Mouse (Mus musculus) bone marrow macrophage, adult 2 months (primary cell): ENCODE data around the gene Lrba. TPM values are rescaled to one million over a fixed set of nuclear protein-coding genes. Genes with fewer than 3 reads are reported as not detected.

Experiments used
- H3K27ac ChIP-seq: 2 replicates; pipeline ENCODE4 v1.5.1; 2012; ENCODE audit warnings: low read depth, low read length; ENCODE audit not compliant: insufficient read depth
- H3K4me1 ChIP-seq: 2 replicates; pipeline ENCODE4 v1.6.1; 2012; ENCODE audit warnings: low read length; ENCODE audit not compliant: control insufficient read depth, insufficient read depth
- H3K4me3 ChIP-seq: 2 replicates; pipeline ENCODE4 v1.5.1; 2012; ENCODE audit warnings: mild to moderate bottlenecking, low read length, moderate library complexity; ENCODE audit not compliant: insufficient read depth
- CTCF ChIP-seq: IDR thresholded peaks from 2 replicates; pipeline ENCODE4 v1.5.1; 2012; ENCODE audit warnings: low read depth, mild to moderate bottlenecking, low read length, moderate library complexity
- POLR2A ChIP-seq: IDR thresholded peaks from 2 replicates; pipeline ENCODE4 v1.6.1; 2012; ENCODE audit warnings: mild to moderate bottlenecking, low read depth, low read length, borderline replicate concordance
- polyA plus RNA-seq: library from polyadenylated mRNA; stranded (reverse); fragments of >200 nt; gene quantifications from 2 replicates; pipeline ENCODE4 v1.2.4, GENCODE M21; 2012; ENCODE audit not compliant: missing spikeins, insufficient read depth, insufficient read length

The Lrba gene
- polyA plus RNA-seq, 1 experiment = 5.8 TPM

DNA sequence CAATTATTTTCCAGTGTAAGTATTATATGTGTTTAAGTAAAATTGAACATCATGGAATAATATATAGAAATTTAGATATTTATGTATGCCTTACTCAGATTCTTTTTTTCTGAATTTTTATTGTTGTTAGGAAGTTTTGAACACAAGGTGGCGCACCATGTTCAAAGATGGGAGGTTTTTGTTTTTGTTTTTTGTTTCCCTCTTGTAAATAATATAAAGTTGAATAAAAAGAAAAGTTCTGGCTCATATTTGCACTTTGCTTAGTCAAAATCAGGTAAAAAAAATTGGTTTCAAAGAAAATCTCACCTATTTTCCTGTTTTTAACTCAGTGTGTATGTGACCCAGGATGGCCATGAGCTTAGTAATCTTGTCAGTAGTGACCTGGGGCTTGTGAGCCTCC, 104.1 kb downstream of the Lrba start:
- no peak for TF ChIP-seq CTCF
- H3K4me3 ChIP-seq = no peak overlapping the region
- H3K4me1 ChIP-seq = no peaks in the 10 kb centered on the region
- no peak overlapping the region for H3K27ac ChIP-seq

DNA sequence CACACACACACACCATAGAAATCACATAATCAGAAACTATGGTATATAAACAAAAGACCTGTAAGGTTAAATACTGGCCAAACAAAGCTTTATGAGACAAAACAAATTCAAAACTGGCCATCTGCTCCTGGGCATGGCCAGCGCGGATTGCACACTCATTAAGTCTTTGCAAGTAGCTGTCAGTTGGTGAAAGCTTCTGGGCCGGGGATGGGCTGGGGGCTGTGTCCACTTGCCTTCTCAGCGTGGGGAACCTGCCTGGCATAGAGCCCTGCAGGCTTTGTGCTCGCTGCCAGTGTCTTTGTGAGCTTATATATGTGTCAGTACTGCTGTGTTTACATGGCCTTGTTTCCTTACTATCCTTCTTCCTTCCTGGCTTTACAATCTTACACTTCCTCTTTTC, 118.8 kb downstream of the Lrba start:
- no peak for TF ChIP-seq POLR2A
- TF ChIP-seq CTCF = no peak
- peaks cover 8% of the 10 kb centered on the region for H3K4me1 ChIP-seq
- H3K27ac ChIP-seq = peak overlapping the region; percentile 45
- no peak overlapping the region for H3K4me3 ChIP-seq

DNA sequence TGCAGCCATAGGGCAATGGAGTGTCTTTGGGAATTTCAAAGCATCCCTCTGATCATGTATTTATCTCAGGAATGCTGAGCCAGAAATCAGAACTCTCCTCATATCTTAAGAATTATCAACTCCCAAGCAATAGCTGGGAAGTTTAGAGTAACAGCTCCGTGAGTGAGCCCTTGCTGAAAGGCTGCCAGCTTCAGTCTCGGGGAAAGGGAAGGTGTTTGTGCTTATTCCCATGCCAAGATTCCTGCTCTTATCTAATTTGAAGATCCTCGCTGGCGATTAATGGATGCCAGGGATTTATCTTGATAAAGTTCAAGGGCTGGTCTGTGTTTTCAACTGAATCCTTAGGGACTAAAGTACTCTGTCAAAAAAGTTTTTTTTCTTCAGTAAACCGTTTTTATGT, 138.0 kb downstream of the Lrba start:
- Histone ChIP-seq H3K4me3 (no peak overlapping the region), H3K4me1 (no peaks in the 10 kb centered on the region), H3K27ac (no peak overlapping the region)
- TF ChIP-seq CTCF (no peak), POLR2A (no peak)

DNA sequence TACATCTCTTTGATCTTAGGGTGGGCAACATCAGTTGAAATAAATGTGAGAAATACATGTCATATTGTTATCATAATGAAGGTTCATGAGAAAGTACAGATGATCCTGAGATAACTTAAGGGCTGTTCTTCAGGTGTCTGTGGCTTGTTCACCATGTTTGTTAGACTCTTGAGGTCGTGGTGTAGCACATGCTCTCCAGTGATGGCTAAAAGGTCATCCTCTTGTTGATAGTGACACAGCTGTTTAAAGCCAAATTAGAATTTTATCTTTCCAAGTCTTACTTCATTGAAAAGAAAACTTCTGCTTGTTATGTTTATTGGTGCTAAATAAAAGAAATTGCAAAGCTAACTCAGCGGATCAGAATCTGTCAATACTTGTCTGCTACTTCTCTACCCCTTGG, 147.0 kb downstream of the Lrba start:
- H3K4me1 ChIP-seq = no peaks in the 10 kb centered on the region
- H3K4me3 ChIP-seq = no peak overlapping the region
- no peak overlapping the region for H3K27ac ChIP-seq
- TF ChIP-seq CTCF (no peak), POLR2A (no peak)

DNA sequence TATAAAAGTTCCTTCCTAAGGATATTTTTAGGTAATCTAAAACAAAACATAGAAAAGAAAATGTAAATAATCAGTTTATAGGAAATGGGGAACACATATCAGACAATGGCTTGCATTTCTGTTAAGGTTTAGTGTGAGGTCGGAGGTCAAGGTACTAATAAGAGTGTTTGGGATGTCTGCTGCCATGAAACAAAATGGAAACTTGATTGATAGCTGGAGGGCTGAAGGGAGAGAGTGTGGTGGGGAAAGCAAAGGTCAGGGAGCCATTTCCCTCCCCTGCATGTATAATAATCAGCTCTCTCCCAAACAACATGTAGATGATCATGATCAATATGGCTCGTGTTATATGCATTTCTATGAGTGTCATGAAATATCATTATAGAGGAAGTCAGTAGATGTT, 150.8 kb downstream of the Lrba start:
- Histone ChIP-seq H3K27ac (no peak overlapping the region), H3K4me1 (no peaks in the 10 kb centered on the region), H3K4me3 (no peak overlapping the region)
- TF ChIP-seq POLR2A (no peak), CTCF (no peak)

DNA sequence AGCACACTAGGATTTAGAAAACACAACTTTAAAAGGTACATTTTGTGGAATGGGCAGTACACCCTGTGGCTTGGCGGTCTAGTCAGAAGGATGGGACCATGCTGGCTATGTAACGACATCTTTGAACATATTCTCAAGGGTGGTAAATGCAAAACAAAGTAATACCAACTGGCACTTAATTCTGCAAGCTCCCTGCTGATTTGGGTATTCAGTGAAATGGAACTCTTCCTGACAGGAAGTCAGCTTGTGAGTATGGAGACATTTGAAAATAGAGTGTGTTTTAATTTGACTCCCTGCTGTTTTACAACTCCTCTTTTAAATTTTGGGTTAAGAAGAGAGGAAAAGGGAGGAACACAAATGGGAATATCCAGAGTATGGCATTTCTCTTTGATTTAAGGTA, 158.1 kb downstream of the Lrba start:
- Histone ChIP-seq H3K27ac (no peak overlapping the region), H3K4me3 (no peak overlapping the region), H3K4me1 (no peaks in the 10 kb centered on the region)
- TF ChIP-seq POLR2A (no peak), CTCF (no peak)

DNA sequence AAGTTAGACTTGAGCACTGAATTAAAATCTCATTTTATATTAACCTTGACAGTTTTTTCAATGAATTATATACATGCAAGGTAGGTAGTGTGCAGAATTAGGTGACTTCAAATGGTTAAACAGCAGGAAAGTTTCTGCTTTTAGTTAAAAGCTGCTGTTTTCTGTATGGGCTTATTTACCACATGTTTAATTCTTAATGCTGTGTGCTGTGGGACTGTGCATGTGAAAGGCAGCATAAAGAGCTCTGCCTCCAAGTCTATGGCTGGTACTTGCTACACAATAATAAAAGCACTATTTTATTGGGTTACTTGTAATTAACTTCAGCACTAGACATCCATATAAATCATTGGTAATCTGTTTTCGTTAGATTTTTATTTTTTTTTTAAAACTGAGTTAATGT, 160.6 kb downstream of the Lrba start:
- H3K27ac ChIP-seq = no peak overlapping the region
- H3K4me3 ChIP-seq = no peak overlapping the region
- H3K4me1 ChIP-seq = no peaks in the 10 kb centered on the region
- TF ChIP-seq POLR2A (no peak), CTCF (no peak)

DNA sequence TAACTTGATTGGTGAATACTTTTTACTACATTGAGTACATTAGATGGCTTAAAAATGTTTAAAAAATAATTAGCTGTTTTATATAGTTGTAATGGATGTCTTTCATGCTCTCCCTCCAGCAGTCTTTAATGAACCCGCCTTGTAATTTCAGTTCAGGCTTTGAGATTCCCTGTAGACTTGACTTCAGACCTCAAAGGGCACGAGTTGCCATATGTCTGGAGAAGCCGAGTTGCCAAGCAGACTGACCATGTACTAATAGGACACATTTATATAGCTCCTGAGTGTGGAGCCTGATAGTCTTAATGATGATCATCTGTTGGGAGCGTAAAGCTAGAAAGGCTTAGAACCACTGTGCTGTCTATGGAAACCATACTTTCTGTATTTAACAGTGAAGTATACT, 161.8 kb downstream of the Lrba start:
- no peak overlapping the region for H3K27ac ChIP-seq
- no peak overlapping the region for H3K4me3 ChIP-seq
- TF ChIP-seq POLR2A = no peak
- TF ChIP-seq CTCF = no peak
- no peaks in the 10 kb centered on the region for H3K4me1 ChIP-seq

DNA sequence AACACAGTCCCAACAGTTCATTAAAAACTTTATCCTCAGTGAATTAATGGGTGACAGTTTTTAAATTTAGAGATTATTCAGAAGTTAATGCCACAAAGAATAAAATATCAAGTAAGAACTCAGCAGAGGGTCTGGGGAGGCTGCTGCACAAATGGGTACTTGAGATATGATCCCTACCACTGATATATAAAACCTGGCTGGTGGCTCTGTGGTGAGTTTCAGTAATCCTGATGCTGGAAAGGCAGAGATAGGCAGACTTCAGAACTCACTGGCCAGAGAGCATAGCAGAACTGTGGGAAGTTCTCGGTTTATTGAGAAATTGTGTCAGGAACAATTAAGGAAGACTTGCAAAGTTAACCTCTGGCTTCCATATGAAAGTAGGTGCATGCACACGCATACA, 199.3 kb downstream of the Lrba start:
- no peak for TF ChIP-seq CTCF
- no peak for TF ChIP-seq POLR2A
- Histone ChIP-seq H3K27ac (no peak overlapping the region), H3K4me1 (peaks cover 4% of the 10 kb centered on the region), H3K4me3 (no peak overlapping the region)

DNA sequence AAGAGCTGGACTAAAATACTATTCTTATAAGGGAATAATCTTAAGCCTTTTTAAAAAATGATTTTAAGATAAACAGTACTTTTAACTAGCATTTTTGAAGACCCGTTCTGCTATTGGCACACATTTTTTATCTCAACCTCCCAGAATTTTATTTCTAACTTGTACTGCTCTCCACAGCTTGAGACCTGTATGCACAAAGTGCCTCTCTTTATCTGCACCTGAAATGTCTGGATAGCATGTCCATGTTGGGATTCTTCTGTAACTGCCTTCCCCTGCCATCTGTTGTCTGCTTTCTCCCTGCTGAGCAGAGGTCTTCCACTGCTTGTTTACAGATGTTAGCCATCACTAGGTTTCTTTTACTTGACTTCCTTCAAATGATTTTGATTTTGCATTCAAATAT, 202.3 kb downstream of the Lrba start:
- Histone ChIP-seq H3K4me3 (no peak overlapping the region), H3K27ac (no peak overlapping the region), H3K4me1 (peaks cover 4% of the 10 kb centered on the region)
- TF ChIP-seq CTCF = no peak

DNA sequence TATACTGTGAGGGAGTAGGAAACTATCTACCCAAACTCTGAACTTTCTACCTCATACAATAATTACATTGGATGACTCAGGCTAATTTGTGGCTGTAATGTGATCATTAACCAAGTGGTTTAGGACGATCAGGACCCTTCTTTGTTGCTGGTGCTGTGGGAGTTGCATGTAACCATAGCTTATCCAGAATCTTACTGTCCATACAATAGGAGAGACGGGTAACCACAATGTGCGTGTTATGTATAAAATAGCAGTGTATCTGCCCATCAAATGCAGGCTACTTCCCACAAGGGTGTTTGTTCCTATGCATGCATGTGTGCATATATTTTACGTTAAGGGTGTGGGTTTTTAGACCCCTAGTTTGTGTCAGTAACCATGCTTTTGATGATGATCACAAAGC, 219.0 kb downstream of the Lrba start:
- no peak for TF ChIP-seq POLR2A
- TF ChIP-seq CTCF = no peak
- Histone ChIP-seq H3K4me1 (no peaks in the 10 kb centered on the region), H3K4me3 (no peak overlapping the region), H3K27ac (no peak overlapping the region)
